Mouse (Mus musculus) ES-E14 (cell line): ENCODE measurements at regions not wholly inside any gene's neighbourhood (a gene's known extent, or its start where the extent isn't known, plus 50 kb on each side); places are given as distances from the start of the nearest gene placed in this dataset.

ENCODE experiments used
- CHD2 ChIP-seq: IDR thresholded peaks from 2 replicates; pipeline ENCODE4 v1.6.1; 2014; ENCODE audit warnings: mild to moderate bottlenecking, low read depth, low read length, inconsistent platforms
- ZC3H11A ChIP-seq: IDR thresholded peaks from 2 replicates; pipeline ENCODE4 v1.6.1; 2012; ENCODE audit warnings: low read depth, mild to moderate bottlenecking, inconsistent platforms, low read length, borderline replicate concordance

- TF ChIP-seq ZC3H11A (no peak), CHD2 (no peak)
Observed at GRCm38 (mm10) chr8:86322494-86322893, 258.0 kb downstream of the Abcc12 start.
